Mouse (Mus musculus) kidney, adult 2 months (tissue): ENCODE measurements around the gene Nup205.

ENCODE experiments used
- CTCF ChIP-seq: fragments of 200-500 bp; conservative IDR thresholded peaks from 2 replicates; pipeline ENCODE4 v1.5.1; 2011; ENCODE audit warnings: low read depth, mild to moderate bottlenecking, control low read depth, low read length, moderate library complexity, mixed read lengths; ENCODE audit not compliant: insufficient read depth, insufficient read length
- POLR2A ChIP-seq: fragments of 200-500 bp; IDR thresholded peaks from one replicate; pipeline ENCODE4 v1.6.1; 2011; ENCODE audit warnings: low read depth, low read length, control low read depth

DNA sequence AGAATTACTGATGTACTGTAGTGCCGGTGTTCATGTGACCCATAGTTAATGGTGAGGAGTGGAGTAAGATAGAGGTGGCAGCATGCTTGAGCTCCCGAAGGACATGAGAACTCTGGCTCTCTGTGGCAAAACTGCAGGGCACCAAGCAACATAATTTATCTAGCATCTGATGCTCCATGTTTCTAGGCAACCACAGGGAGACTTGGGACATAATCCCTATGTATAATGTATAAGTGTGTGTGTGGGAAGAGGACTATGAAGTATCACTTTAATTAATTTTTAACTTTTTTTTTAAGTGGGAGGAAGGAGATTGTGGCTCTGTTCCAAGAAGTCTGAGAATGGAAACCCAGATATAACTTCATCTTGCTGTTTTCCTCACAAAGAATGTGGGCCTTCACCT lies 117.7 kb downstream of the Nup205 start:
- TF ChIP-seq POLR2A, result no peak
- no peak for TF ChIP-seq CTCF
